Mouse (Mus musculus) limb, embryonic 11.5 days (tissue): ENCODE measurements at regions not wholly inside any gene's neighbourhood (a gene's known extent, or its start where the extent isn't known, plus 50 kb on each side); places are given as distances from the start of the nearest gene placed in this dataset.
A peak's percentile ranks its signal among the peaks of the same experiment; 100 is the strongest.

Source experiments
- ATAC-seq: fragments of 200-750 bp; cut with Nextera tagmentation; 2 replicates; pipeline ENCODE4 v1.8.0; 2017; ENCODE audit warnings: low read depth; ENCODE audit not compliant: insufficient number of reproducible peaks, low FRiP score, low TSS enrichment
- DNase-seq: peaks from one replicate; pipeline ENCODE4 v3.0.0-alpha.2; 2015; ENCODE audit warnings: low spot score
- H3K27ac ChIP-seq: fragments of 300-500 bp; sonication (generic); replicated peaks from 2 replicates; pipeline ENCODE4 v1.5.1; 2014; ENCODE audit warnings: low read depth, mild to moderate bottlenecking, low read length
- H3K27me3 ChIP-seq: fragments of 300-500 bp; sonication (generic); 2 replicates; pipeline ENCODE4 v1.6.1; 2014; ENCODE audit warnings: mild to moderate bottlenecking, low read length, mixed read lengths; ENCODE audit not compliant: control insufficient read depth, insufficient read depth
- H3K36me3 ChIP-seq: fragments of 300-500 bp; sonication (generic); 2 replicates; pipeline ENCODE4 v1.6.1; 2014; ENCODE audit warnings: mild to moderate bottlenecking, low read length, moderate library complexity, mixed read lengths; ENCODE audit not compliant: control insufficient read depth, insufficient read depth
- H3K4me1 ChIP-seq: fragments of 300-500 bp; sonication (generic); 2 replicates; pipeline ENCODE4 v1.6.1; 2014; ENCODE audit warnings: low read length, mixed read lengths; ENCODE audit not compliant: control insufficient read depth, insufficient read depth
- H3K4me2 ChIP-seq: fragments of 300-500 bp; sonication (generic); 2 replicates; pipeline ENCODE4 v1.6.1; 2014; ENCODE audit warnings: low read depth, mild to moderate bottlenecking, moderate library complexity; ENCODE audit not compliant: severe bottlenecking
- H3K4me3 ChIP-seq: fragments of 300-500 bp; sonication (generic); 2 replicates; pipeline ENCODE4 v1.5.1; 2014; ENCODE audit warnings: low read depth, low read length
- H3K9ac ChIP-seq: fragments of 300-500 bp; sonication (generic); 2 replicates; pipeline ENCODE4 v1.6.1; 2014; ENCODE audit warnings: mild to moderate bottlenecking, low read length
- H3K9me3 ChIP-seq: fragments of 300-500 bp; sonication (generic); 2 replicates; pipeline ENCODE4 v1.6.1; 2016; ENCODE audit warnings: low read length; ENCODE audit not compliant: control insufficient read depth
- WGBS: fragments of 180-500 bp; shearing (Covaris S2); extraction: QIAGEN DNeasy Blood & Tissue Kit; methylation state at CpG from one replicate; pipeline ENCODE4 v1.1.7; 2014; 5-methylcytosine and 5-hydroxymethylcytosine counted together

DNA sequence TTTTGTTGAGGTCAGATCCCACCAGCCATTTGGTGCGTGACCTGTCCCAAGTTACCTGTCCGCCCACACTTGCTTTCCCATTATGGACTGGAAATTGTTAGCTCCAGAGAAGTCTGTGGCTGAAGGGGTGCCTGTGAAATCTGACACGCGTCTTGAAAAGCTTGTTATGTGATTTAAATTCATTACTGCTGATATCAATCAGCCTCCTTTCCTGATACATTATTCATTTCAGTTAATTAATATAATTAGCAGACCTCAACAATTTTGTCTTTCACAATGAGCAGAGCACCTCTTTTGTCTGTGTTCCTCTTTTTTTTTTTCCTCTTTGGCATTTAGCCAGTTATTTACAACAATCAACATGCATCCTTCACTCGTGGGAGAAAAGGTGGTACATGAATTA lies 58.6 kb upstream of the Grip1 start:
- ATAC-seq = no peak
- 76% methylated on average over 5 of the region's 5 CpGs for WGBS
- H3K4me3 ChIP-seq = no peak overlapping the region

GRCm38 (mm10) chr10:119387924-119388323 lies 65.7 kb upstream of the Grip1 start:
- Histone ChIP-seq H3K27me3 (no peaks in the 10 kb centered on the region), H3K4me1 (no peaks in the 10 kb centered on the region), H3K4me2 (no peak overlapping the region), H3K27ac (no peak overlapping the region), H3K4me3 (no peak overlapping the region), H3K9me3 (no peaks in the 10 kb centered on the region), H3K9ac (no peak overlapping the region), H3K36me3 (no peaks in the 10 kb centered on the region)
- 90% methylated on average over 3 of the region's 3 CpGs for WGBS
- DNase-seq (no peak), ATAC-seq (no peak)

More for the DNA sequence above, 58.6 kb upstream of the Grip1 start:
- Histone ChIP-seq H3K36me3 (no peaks in the 10 kb centered on the region), H3K27me3 (no peaks in the 10 kb centered on the region), H3K27ac (no peak overlapping the region), H3K9ac (no peak overlapping the region), H3K4me1 (no peaks in the 10 kb centered on the region), H3K9me3 (no peaks in the 10 kb centered on the region), H3K4me2 (no peak overlapping the region)
- no peak for DNase-seq

DNA sequence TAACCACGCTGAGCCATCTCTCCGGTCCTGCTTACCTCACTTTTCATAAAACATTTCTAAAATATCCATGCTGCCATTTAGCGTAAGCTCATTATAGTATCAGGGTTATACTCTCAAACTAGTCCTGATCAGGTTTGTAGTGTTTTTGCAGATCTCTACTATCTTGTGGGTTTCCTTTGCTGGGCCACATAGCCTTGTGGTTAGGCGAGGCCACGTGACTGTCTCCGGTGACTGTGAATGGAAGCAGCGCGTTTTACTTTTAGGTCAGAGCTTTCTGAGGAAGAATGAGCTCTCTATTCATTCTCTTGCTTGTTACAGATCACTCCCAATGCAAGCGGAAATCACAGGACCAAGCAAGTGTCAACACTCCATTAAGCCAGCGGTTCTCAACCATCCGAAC lies 71.4 kb upstream of the Grip1 start:
- Histone ChIP-seq H3K4me1 (no peaks in the 10 kb centered on the region), H3K4me2 (no peak overlapping the region), H3K9me3 (no peaks in the 10 kb centered on the region), H3K27me3 (no peaks in the 10 kb centered on the region), H3K36me3 (no peaks in the 10 kb centered on the region), H3K4me3 (no peak overlapping the region), H3K27ac (no peak overlapping the region), H3K9ac (no peak overlapping the region)
- DNase-seq (no peak), ATAC-seq (no peak)
- 92% methylated on average over 11 of the region's 11 CpGs for WGBS

GRCm38 (mm10) chr10:119368566-119368965 lies 85.1 kb upstream of the Grip1 start:
- ATAC-seq = no peak
- DNase-seq = no peak
- H3K36me3 ChIP-seq = no peaks in the 10 kb centered on the region
- no peak overlapping the region for H3K9ac ChIP-seq
- H3K27me3 ChIP-seq = no peaks in the 10 kb centered on the region
- WGBS = 68% methylated on average over 5 of the region's 5 CpGs
- no peak overlapping the region for H3K4me2 ChIP-seq
- H3K27ac ChIP-seq = no peak overlapping the region
- no peaks in the 10 kb centered on the region for H3K9me3 ChIP-seq
- H3K4me1 ChIP-seq = no peaks in the 10 kb centered on the region
- H3K4me3 ChIP-seq = no peak overlapping the region

- DNase-seq (peak; percentile 48), ATAC-seq (no peak)
- Histone ChIP-seq H3K4me3 (no peak overlapping the region), H3K4me1 (no peaks in the 10 kb centered on the region), H3K27ac (no peak overlapping the region), H3K4me2 (no peak overlapping the region), H3K9me3 (no peaks in the 10 kb centered on the region), H3K36me3 (no peaks in the 10 kb centered on the region), H3K9ac (no peak overlapping the region), H3K27me3 (no peaks in the 10 kb centered on the region)
- 48% methylated on average over 3 of the region's 3 CpGs for WGBS
Measured at GRCm38 (mm10) chr10:119363616-119364015, 90.0 kb upstream of the Grip1 start.

GRCm38 (mm10) chr10:119358730-119359292 lies 94.8 kb upstream of the Grip1 start:
- H3K4me2 ChIP-seq = no peak overlapping the region
- H3K36me3 ChIP-seq = no peaks in the 10 kb centered on the region
- ATAC-seq (no peak), DNase-seq (no peak)
- 81% methylated on average over 7 of the region's 7 CpGs for WGBS
- H3K9me3 ChIP-seq = no peaks in the 10 kb centered on the region
- H3K27ac ChIP-seq = no peak overlapping the region
- H3K4me1 ChIP-seq = no peaks in the 10 kb centered on the region
- no peak overlapping the region for H3K9ac ChIP-seq
- no peak overlapping the region for H3K4me3 ChIP-seq
- H3K27me3 ChIP-seq = no peaks in the 10 kb centered on the region

DNA sequence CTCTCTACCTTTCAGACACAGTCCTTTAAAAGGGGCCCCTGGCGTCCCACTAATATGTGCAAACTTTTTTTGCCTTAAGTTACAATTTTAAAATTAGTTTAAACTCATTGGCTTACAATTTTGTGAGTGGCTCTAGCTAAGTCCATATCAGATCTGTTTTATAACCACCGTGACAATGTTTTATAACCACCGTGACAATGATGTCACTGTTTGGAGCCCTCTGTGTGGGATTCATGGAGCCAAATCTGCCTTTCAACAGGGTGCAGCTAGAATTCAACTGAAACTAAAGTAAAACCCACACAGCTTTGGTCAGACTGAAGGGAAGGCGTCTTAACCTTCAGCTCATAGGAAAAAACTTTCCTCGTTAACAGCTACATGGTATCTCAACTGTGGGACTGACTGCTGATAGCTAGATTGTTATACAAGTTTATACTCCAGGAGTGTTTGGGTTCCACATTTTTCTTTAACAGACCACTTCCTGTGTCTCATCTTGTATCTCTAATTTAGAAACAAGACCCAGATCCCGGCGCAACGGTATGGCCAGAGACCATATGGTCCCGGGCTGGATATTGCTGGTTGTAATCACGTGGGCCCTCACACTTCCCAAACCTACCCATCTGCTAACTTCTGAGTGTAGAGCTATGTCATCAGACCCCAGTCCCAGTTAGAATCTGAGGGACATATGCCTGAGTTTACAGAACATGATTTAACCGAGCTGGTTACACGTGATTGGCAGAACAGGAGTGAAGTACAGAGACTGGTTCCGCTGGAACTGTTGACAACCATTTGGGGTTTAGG lies 102.7 kb upstream of the Cand1 start:
- no peaks in the 10 kb centered on the region for H3K4me1 ChIP-seq

DNA sequence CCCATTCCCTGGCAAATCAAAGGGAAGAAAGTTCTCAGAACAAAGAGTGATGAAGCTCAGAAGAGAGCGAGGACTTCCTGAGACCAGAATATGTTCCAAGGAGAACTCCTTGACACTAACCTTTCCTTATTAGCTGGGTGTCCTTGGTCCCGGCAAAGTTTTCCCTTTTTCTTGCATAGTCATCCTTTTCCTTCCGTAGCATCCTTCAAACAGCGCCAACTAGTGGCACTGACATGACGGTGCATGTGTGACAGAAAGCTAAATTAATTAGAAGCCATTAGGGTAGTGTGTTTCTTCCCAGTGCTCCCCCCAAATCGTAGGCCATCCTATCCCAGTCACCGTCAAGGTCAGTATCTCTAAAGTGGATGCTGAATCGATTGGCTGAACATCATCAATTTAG lies 100.5 kb upstream of the Cand1 start:
- H3K4me3 ChIP-seq = no peak overlapping the region
- H3K4me1 ChIP-seq = no peaks in the 10 kb centered on the region
- H3K27me3 ChIP-seq = no peaks in the 10 kb centered on the region
- H3K9me3 ChIP-seq = no peaks in the 10 kb centered on the region
- DNase-seq (no peak), ATAC-seq (no peak)
- no peaks in the 10 kb centered on the region for H3K36me3 ChIP-seq
- WGBS = 66% methylated on average over 8 of the region's 8 CpGs
- H3K9ac ChIP-seq = no peak overlapping the region
- no peak overlapping the region for H3K27ac ChIP-seq
- H3K4me2 ChIP-seq = no peak overlapping the region

More for the DNA sequence above, 102.7 kb upstream of the Cand1 start:
- DNase-seq = no peak
- Histone ChIP-seq H3K4me2 (no peak overlapping the region), H3K27me3 (no peaks in the 10 kb centered on the region), H3K27ac (no peak overlapping the region), H3K9me3 (no peaks in the 10 kb centered on the region), H3K36me3 (no peaks in the 10 kb centered on the region), H3K9ac (no peak overlapping the region), H3K4me3 (no peak overlapping the region)
- no peak for ATAC-seq
- 85% methylated on average over 13 of the region's 13 CpGs for WGBS
